Mouse (Mus musculus) embryonic facial prominence, embryonic 15.5 days (tissue): Measurements from ENCODE around the gene Tsc1. TPM values are rescaled to one million over a fixed set of nuclear protein-coding genes. Genes with fewer than 3 reads are reported as not detected.

Source experiments
- ATAC-seq: fragments of 200-750 bp; cut with Nextera tagmentation; 2 replicates; pipeline ENCODE4 v1.8.0; 2017; ENCODE audit warnings: low read depth, moderate TSS enrichment; ENCODE audit not compliant: insufficient number of reproducible peaks, low FRiP score, low TSS enrichment
- H3K27ac ChIP-seq: fragments of 300-500 bp; sonication (generic); replicated peaks from 2 replicates; pipeline ENCODE4 v1.5.1; 2015; ENCODE audit warnings: mild to moderate bottlenecking, inconsistent platforms
- H3K27me3 ChIP-seq: fragments of 300-500 bp; sonication (generic); 2 replicates; pipeline ENCODE4 v1.6.1; 2015; ENCODE audit warnings: inconsistent platforms
- H3K36me3 ChIP-seq: fragments of 300-500 bp; sonication (generic); 2 replicates; pipeline ENCODE4 v1.6.1; 2015; ENCODE audit warnings: mild to moderate bottlenecking, inconsistent platforms
- H3K4me1 ChIP-seq: fragments of 300-500 bp; sonication (generic); 2 replicates; pipeline ENCODE4 v1.6.1; 2015; ENCODE audit warnings: inconsistent platforms
- H3K4me2 ChIP-seq: fragments of 300-500 bp; sonication (generic); replicated peaks from 2 replicates; pipeline ENCODE4 v1.6.1; 2015; ENCODE audit warnings: mild to moderate bottlenecking, inconsistent platforms
- H3K4me3 ChIP-seq: fragments of 300-500 bp; sonication (generic); replicated peaks from 2 replicates; pipeline ENCODE4 v1.5.1; 2015; ENCODE audit warnings: mild to moderate bottlenecking, inconsistent platforms
- H3K9ac ChIP-seq: fragments of 300-500 bp; sonication (generic); 2 replicates; pipeline ENCODE4 v1.6.1; 2015; ENCODE audit warnings: inconsistent platforms
- H3K9me3 ChIP-seq: fragments of 300-500 bp; sonication (generic); replicated peaks from 2 replicates; pipeline ENCODE4 v1.6.1; 2016; ENCODE audit warnings: inconsistent platforms
- WGBS: fragments of 180-500 bp; shearing (Covaris S2); methylation state at CpG from one replicate; pipeline ENCODE4 v1.1.7; 2015; 5-methylcytosine and 5-hydroxymethylcytosine counted together
- polyA plus RNA-seq: library from polyadenylated mRNA; unstranded; fragments of >200 nt; fragmentation: Nextera tagmentation; extraction: Ambion mirVana; gene quantifications from 2 replicates; pipeline ENCODE4 v1.2.1, GENCODE M21; 2015

Gene Tsc1
- polyA plus RNA-seq, 1 experiment from 2014 or later: 17.2 TPM

GRCm38 (mm10) chr2:28605789-28606541, 35.1 kb upstream of the Tsc1 start:
- Histone ChIP-seq H3K4me3 (no peak overlapping the region), H3K9ac (no peak overlapping the region), H3K4me2 (no peak overlapping the region), H3K27me3 (no peaks in the 10 kb centered on the region), H3K27ac (no peak overlapping the region), H3K36me3 (no peaks in the 10 kb centered on the region), H3K9me3 (no peaks in the 10 kb centered on the region), H3K4me1 (peaks cover 9% of the 10 kb centered on the region; the same call in 1 of the 2 replicates)
- ATAC-seq: no peak
- 63% methylated on average over 14 of the region's 14 CpGs for WGBS

- Histone ChIP-seq H3K9ac (no peak overlapping the region), H3K4me1 (peaks cover 9% of the 10 kb centered on the region; the same call in 1 of the 2 replicates), H3K27ac (no peak overlapping the region), H3K4me3 (no peak overlapping the region), H3K4me2 (no peak overlapping the region), H3K9me3 (no peaks in the 10 kb centered on the region), H3K27me3 (no peaks in the 10 kb centered on the region), H3K36me3 (no peaks in the 10 kb centered on the region)
- WGBS: 63% methylated on average over 8 of the region's 8 CpGs
- ATAC-seq: no peak
These were observed 34.3 kb upstream of the Tsc1 start for GRCm38 (mm10) chr2:28606601-28607340.

- H3K36me3 ChIP-seq: no peaks in the 10 kb centered on the region
- H3K4me1 ChIP-seq: peaks cover 9% of the 10 kb centered on the region; the same call in 1 of the 2 replicates
- H3K9ac ChIP-seq: no peak overlapping the region
- H3K4me2 ChIP-seq: no peak overlapping the region
- no peaks in the 10 kb centered on the region for H3K9me3 ChIP-seq
- ATAC-seq: no peak
- no peak overlapping the region for H3K4me3 ChIP-seq
- no peaks in the 10 kb centered on the region for H3K27me3 ChIP-seq
- WGBS: 42% methylated on average over 10 of the region's 10 CpGs
- no peak overlapping the region for H3K27ac ChIP-seq
These were observed 33.5 kb upstream of the Tsc1 start for GRCm38 (mm10) chr2:28607341-28608165.

GRCm38 (mm10) chr2:28609851-28610250, 31.2 kb upstream of the Tsc1 start:
- Histone ChIP-seq H3K9me3 (no peaks in the 10 kb centered on the region), H3K27ac (no peak overlapping the region), H3K9ac (no peak overlapping the region), H3K4me3 (no peak overlapping the region), H3K4me1 (peaks cover 9% of the 10 kb centered on the region; the same call in 1 of the 2 replicates), H3K36me3 (no peaks in the 10 kb centered on the region), H3K27me3 (no peaks in the 10 kb centered on the region), H3K4me2 (no peak overlapping the region)
- no peak for ATAC-seq
- 86% methylated on average over 10 of the region's 10 CpGs for WGBS

GRCm38 (mm10) chr2:28610716-28611406, 30.2 kb upstream of the Tsc1 start:
- peaks cover 9% of the 10 kb centered on the region; the same call in 1 of the 2 replicates for H3K4me1 ChIP-seq
- H3K4me3 ChIP-seq: no peak overlapping the region
- 72% methylated on average over 12 of the region's 12 CpGs for WGBS
- H3K9ac ChIP-seq: no peak overlapping the region
- H3K27ac ChIP-seq: no peak overlapping the region
- H3K9me3 ChIP-seq: no peaks in the 10 kb centered on the region
- ATAC-seq: no peak
- no peaks in the 10 kb centered on the region for H3K36me3 ChIP-seq
- no peaks in the 10 kb centered on the region for H3K27me3 ChIP-seq
- H3K4me2 ChIP-seq: no peak overlapping the region

GRCm38 (mm10) chr2:28611407-28611787, 29.6 kb upstream of the Tsc1 start:
- Histone ChIP-seq H3K4me2 (no peak overlapping the region), H3K36me3 (no peaks in the 10 kb centered on the region), H3K27ac (no peak overlapping the region), H3K9me3 (no peaks in the 10 kb centered on the region), H3K4me1 (peaks cover 9% of the 10 kb centered on the region; the same call in 1 of the 2 replicates), H3K27me3 (no peaks in the 10 kb centered on the region), H3K9ac (no peak overlapping the region), H3K4me3 (no peak overlapping the region)
- no peak for ATAC-seq
- 78% methylated on average over 17 of the region's 17 CpGs for WGBS

- Histone ChIP-seq H3K4me1 (peaks cover 3% of the 10 kb centered on the region; the same call in 1 of the 2 replicates), H3K36me3 (no peaks in the 10 kb centered on the region), H3K4me2 (no peak overlapping the region), H3K4me3 (no peak overlapping the region), H3K27ac (no peak overlapping the region), H3K27me3 (no peaks in the 10 kb centered on the region), H3K9ac (no peak overlapping the region), H3K9me3 (no peaks in the 10 kb centered on the region)
- whole genome bisulfite sequencing: 60% methylated on average over 10 of the region's 10 CpGs
- no peak for ATAC-seq
These were observed 28.5 kb upstream of the Tsc1 start for GRCm38 (mm10) chr2:28612436-28613063.

- Histone ChIP-seq H3K4me2 (no peak overlapping the region), H3K27ac (no peak overlapping the region), H3K4me1 (no peaks in the 10 kb centered on the region), H3K27me3 (no peaks in the 10 kb centered on the region), H3K9me3 (no peaks in the 10 kb centered on the region), H3K36me3 (no peaks in the 10 kb centered on the region), H3K9ac (no peak overlapping the region), H3K4me3 (no peak overlapping the region)
- no peak for ATAC-seq
- 89% methylated on average over 10 of the region's 10 CpGs for WGBS
These were observed 27.4 kb upstream of the Tsc1 start for GRCm38 (mm10) chr2:28613599-28613998.

GRCm38 (mm10) chr2:28616358-28616757, 24.7 kb upstream of the Tsc1 start:
- H3K4me3 ChIP-seq: no peak overlapping the region
- H3K9ac ChIP-seq: no peak overlapping the region
- 41% methylated on average over 5 of the region's 5 CpGs for WGBS
- ATAC-seq: no peak
- H3K4me2 ChIP-seq: no peak overlapping the region
- H3K36me3 ChIP-seq: no peaks in the 10 kb centered on the region
- H3K27ac ChIP-seq: no peak overlapping the region
- no peaks in the 10 kb centered on the region for H3K9me3 ChIP-seq
- no peaks in the 10 kb centered on the region for H3K4me1 ChIP-seq
- H3K27me3 ChIP-seq: peaks cover 8% of the 10 kb centered on the region

- Histone ChIP-seq H3K4me1 (no peaks in the 10 kb centered on the region), H3K36me3 (no peaks in the 10 kb centered on the region), H3K27me3 (peaks cover 13% of the 10 kb centered on the region), H3K4me2 (no peak overlapping the region), H3K9me3 (no peaks in the 10 kb centered on the region), H3K27ac (no peak overlapping the region), H3K4me3 (no peak overlapping the region), H3K9ac (no peak overlapping the region)
- ATAC-seq: no peak
- 76% methylated on average over 9 of the region's 9 CpGs for WGBS
These were observed 24.2 kb upstream of the Tsc1 start for GRCm38 (mm10) chr2:28616874-28617273.
